Mouse (Mus musculus) c-Kit-positive CD71-negative TER-119-negative erythroid progenitor cells, embryonic 14.5 days (primary cell): ENCODE data around the gene Acot2.
"Not testable (repeated sequence)": the region's sequence is repeated elsewhere in the genome, so short reads cannot be mapped to it uniquely, and the experiment has no call there.

Source experiments
- DNase-seq: peaks from one replicate; pipeline ENCODE4 v3.0.0-alpha.2; 2013; ENCODE audit warnings: low read depth

Gene Acot2

DNA sequence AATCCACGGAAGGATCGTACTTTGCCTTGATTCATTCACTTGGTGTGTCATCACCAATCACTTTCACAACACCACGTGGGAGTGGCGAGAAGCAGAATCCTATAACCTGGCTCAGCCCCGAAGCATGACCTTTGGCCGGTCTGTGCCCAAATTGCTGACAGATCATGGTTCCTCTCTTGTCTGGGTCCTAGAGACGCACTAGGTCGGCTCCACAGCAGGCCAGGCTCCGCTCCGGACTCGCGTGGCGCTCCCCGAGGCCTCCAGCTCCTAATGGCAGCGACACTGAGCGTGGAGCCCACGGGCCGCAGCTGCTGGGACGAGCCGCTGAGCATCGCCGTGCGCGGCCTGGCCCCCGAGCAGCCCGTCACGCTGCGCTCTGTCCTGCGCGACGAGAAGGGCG, 50.6 kb downstream of the Acot2 start, which contains the start of gene Acot4:
TSS of gene Acot4 (plus strand) at position 139 of the 400 bp plus-strand sequence.
- DNase-seq = not testable (repeated sequence)

DNA sequence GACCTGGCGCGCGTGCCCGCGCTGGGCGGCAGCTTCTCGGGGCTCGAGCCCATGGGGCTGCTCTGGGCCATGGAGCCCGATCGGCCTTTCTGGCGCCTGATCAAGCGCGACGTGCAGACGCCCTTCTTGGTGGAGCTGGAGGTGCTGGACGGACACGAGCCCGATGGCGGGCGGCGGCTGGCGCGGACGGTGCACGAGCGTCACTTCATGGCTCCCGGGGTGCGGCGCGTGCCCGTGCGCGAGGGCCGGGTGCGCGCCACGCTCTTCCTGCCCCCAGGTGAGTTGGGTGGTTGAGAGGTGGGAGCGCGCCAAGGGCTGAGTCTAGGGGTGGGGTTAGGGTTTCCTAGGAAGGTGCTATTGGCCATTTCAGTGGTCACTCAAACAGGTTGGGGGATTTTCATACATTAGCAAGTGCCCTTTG, 51.0 kb downstream of the Acot2 start, which contains the start of gene Gm49366:
TSS of gene Gm49366 (plus strand) at position 245 of the 421 bp plus-strand sequence.
- DNase-seq = not testable (repeated sequence)

GRCm38 (mm10) chr12:84042248-84042647, 54.6 kb downstream of the Acot2 start:
- DNase-seq = no peak
